Mouse (Mus musculus): ENCODE data around the gene Gm13090. TPM values are rescaled to one million over a fixed set of nuclear protein-coding genes. Genes with fewer than 3 reads are reported as not detected.

Gm13090 gene
- polyA plus RNA-seq, 1 experiment, result not detected

DNA sequence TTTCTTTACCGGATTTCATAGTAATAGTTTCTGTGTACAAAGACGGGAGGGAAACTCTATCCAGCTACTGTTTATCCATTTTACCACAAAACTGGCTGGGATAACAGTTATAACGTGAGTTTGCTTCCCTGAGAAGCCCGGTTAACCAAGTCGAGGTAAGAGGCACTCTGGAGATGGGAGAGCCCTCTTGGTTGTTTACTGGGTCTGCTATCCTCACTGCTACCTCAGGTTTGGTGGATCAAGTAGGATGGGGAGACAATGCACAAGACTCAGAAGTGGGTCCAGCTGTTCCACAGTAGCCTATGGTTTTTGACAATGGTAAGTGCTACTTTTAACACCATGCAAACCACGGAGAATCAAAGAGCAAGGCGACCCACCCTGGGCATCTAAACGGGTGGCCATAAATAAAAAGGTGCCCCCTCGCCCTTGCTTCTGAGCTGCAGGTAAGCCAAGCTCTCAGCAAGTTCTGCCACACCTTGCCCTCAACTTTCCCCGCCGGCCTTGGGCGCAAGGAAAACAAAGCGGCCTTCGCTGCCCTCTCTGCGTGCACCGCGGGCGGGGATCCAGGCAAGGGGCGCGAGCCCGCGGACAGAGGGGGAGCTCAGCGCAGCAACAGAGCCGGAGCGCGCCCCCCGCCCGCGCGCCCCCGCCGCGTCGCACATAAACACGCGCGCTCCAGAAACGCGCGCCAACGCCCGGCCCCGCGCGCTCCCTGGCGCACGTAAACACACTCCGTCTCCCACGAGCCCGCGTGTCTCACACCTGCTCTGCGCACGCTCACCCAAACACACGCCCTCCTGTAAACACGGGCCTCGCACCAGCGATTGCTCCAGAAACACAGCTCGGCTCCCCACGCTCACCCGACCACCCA, 18.0 kb downstream of the Gm13090 start:
- H3K4me1 ChIP-seq (ENCODE audit: control insufficient read depth, insufficient read depth, insufficient read length), result peaks cover 9% of the 10 kb centered on the region
- H3K27me3 ChIP-seq (ENCODE audit: control insufficient read depth, insufficient read depth, low read length), result peaks cover 17% of the 10 kb centered on the region
- no peaks in the 10 kb centered on the region for H3K36me3 ChIP-seq (ENCODE audit: control insufficient read depth, insufficient read depth, low read length)
- TF ChIP-seq CTCF (IDR thresholded peaks at IDR 0.05; ENCODE audit: extremely low read depth, insufficient read depth, insufficient read length, insufficient replicate concordance) (no peak), POLR2A (IDR thresholded peaks at IDR 0.05; ENCODE audit: low read depth, low read length) (no peak)
- no peak for DNase-seq (ENCODE audit: low read depth in 1 of 2, low spot score in 2 of 2)
- H3K27ac ChIP-seq (ENCODE audit: insufficient read depth, low read length), result no peak overlapping the region
- WGBS, result 9% methylated on average over 60 of the region's 60 CpGs
- H3K4me3 ChIP-seq (ENCODE audit: extremely low read depth, insufficient read depth, insufficient read length), result peak overlapping the region; percentile 48; the same call in 1 of the 2 replicates

- H3K4me3 ChIP-seq (ENCODE audit: extremely low read depth, insufficient read depth, insufficient read length), result peak overlapping the region; percentile 48
- 2% methylated on average over 97 of the region's 101 CpGs for WGBS
- peaks cover 9% of the 10 kb centered on the region for H3K4me1 ChIP-seq (ENCODE audit: control insufficient read depth, insufficient read depth, insufficient read length)
- DNase-seq (ENCODE audit: low read depth in 1 of 2, low spot score in 2 of 2), result peak; percentile 28 to 59
- H3K27me3 ChIP-seq (ENCODE audit: control insufficient read depth, insufficient read depth, low read length), result peaks cover 17% of the 10 kb centered on the region
- H3K27ac ChIP-seq (ENCODE audit: insufficient read depth, low read length), result no peak overlapping the region
- TF ChIP-seq POLR2A (IDR thresholded peaks at IDR 0.05; ENCODE audit: low read depth, low read length) (no peak), CTCF (IDR thresholded peaks at IDR 0.05; ENCODE audit: extremely low read depth, insufficient read depth, insufficient read length, insufficient replicate concordance) (no peak)
- H3K36me3 ChIP-seq (ENCODE audit: control insufficient read depth, insufficient read depth, low read length), result no peaks in the 10 kb centered on the region
These were observed 18.8 kb downstream of the Gm13090 start for GRCm38 (mm10) chr4:151108028-151108771.

- H3K27me3 ChIP-seq (ENCODE audit: control insufficient read depth, insufficient read depth, low read length), result peaks cover 17% of the 10 kb centered on the region
- WGBS, result 11% methylated on average over 19 of the region's 20 CpGs
These were observed 19.5 kb downstream of the Gm13090 start for GRCm38 (mm10) chr4:151108834-151109241.

GRCm38 (mm10) chr4:151111226-151111625, 21.9 kb downstream of the Gm13090 start:
- 57% methylated on average over 8 of the region's 8 CpGs for WGBS
- Histone ChIP-seq H3K4me1 (ENCODE audit: control insufficient read depth, insufficient read depth, insufficient read length) (peaks cover 9% of the 10 kb centered on the region), H3K27me3 (ENCODE audit: control insufficient read depth, insufficient read depth, low read length) (peaks cover 17% of the 10 kb centered on the region), H3K4me3 (ENCODE audit: extremely low read depth, insufficient read depth, insufficient read length) (no peak overlapping the region), H3K36me3 (ENCODE audit: control insufficient read depth, insufficient read depth, low read length) (no peaks in the 10 kb centered on the region), H3K27ac (ENCODE audit: insufficient read depth, low read length) (no peak overlapping the region)
- TF ChIP-seq CTCF (IDR thresholded peaks at IDR 0.05; ENCODE audit: extremely low read depth, insufficient read depth, insufficient read length, insufficient replicate concordance) (no peak), POLR2A (IDR thresholded peaks at IDR 0.05; ENCODE audit: low read depth, low read length) (no peak)
- DNase-seq (ENCODE audit: low read depth in 1 of 2, low spot score in 2 of 2), result no peak

More at GRCm38 (mm10) chr4:151108834-151109241, 19.5 kb downstream of the Gm13090 start:
- Histone ChIP-seq H3K36me3 (ENCODE audit: control insufficient read depth, insufficient read depth, low read length) (no peaks in the 10 kb centered on the region), H3K27ac (ENCODE audit: insufficient read depth, low read length) (no peak overlapping the region), H3K4me3 (ENCODE audit: extremely low read depth, insufficient read depth, insufficient read length) (peak overlapping the region; percentile 48; the same call in 1 of the 2 replicates), H3K4me1 (ENCODE audit: control insufficient read depth, insufficient read depth, insufficient read length) (peaks cover 9% of the 10 kb centered on the region)
- no peak for DNase-seq (ENCODE audit: low read depth in 1 of 2, low spot score in 2 of 2)
- TF ChIP-seq POLR2A (IDR thresholded peaks at IDR 0.05; ENCODE audit: low read depth, low read length), result no peak
- TF ChIP-seq CTCF (IDR thresholded peaks at IDR 0.05; ENCODE audit: extremely low read depth, insufficient read depth, insufficient read length, insufficient replicate concordance), result no peak

DNA sequence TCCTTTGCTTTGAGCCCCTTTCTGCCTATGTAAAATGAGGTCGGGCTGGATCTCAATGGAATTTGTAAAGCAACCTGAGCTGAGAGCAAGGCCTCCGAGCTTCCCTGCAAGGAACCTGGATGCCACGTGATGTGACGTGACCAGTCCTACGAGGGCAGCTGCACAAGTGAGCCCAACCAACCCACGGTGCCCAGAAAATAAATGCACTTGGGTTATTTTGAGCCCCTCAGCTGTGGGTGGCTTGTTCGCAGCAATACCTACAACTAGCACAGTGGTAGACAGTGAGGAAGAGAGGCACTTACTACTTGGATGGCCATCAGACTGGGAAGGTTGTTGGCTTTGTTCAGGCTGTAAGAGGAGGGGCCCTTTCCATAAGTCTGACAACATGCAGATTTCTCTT, 25.2 kb downstream of the Gm13090 start:
- Histone ChIP-seq H3K4me3 (ENCODE audit: extremely low read depth, insufficient read depth, insufficient read length) (no peak overlapping the region), H3K4me1 (ENCODE audit: control insufficient read depth, insufficient read depth, insufficient read length) (no peaks in the 10 kb centered on the region), H3K36me3 (ENCODE audit: control insufficient read depth, insufficient read depth, low read length) (no peaks in the 10 kb centered on the region), H3K27ac (ENCODE audit: insufficient read depth, low read length) (no peak overlapping the region), H3K27me3 (ENCODE audit: control insufficient read depth, insufficient read depth, low read length) (no peaks in the 10 kb centered on the region)
- TF ChIP-seq POLR2A (IDR thresholded peaks at IDR 0.05; ENCODE audit: low read depth, low read length) (no peak), CTCF (IDR thresholded peaks at IDR 0.05; ENCODE audit: extremely low read depth, insufficient read depth, insufficient read length, insufficient replicate concordance) (no peak)
- 85% methylated on average over 7 of the region's 7 CpGs for WGBS
- DNase-seq (ENCODE audit: low read depth in 1 of 2, low spot score in 2 of 2), result no peak

DNA sequence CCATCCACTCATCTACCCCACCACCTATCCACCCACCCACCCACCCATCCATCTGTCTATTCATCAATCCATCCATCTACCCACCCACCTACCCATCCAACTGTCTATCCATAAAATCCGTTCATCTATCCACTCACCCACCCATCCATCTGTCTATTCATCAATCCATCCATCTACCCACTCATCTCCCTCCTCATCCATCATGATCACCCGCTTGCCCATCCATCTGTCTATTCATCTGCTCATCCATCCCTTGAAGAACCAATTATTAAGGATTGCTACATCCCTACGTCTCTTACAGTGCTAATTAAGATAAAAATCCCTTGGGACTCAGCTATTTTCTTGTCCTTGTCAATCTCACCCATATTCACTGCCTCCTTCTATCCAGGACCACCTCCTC, 29.5 kb downstream of the Gm13090 start:
- WGBS, result 78% methylated on average over 3 of the region's 3 CpGs
- Histone ChIP-seq H3K27ac (ENCODE audit: insufficient read depth, low read length) (no peak overlapping the region), H3K36me3 (ENCODE audit: control insufficient read depth, insufficient read depth, low read length) (no peaks in the 10 kb centered on the region), H3K27me3 (ENCODE audit: control insufficient read depth, insufficient read depth, low read length) (no peaks in the 10 kb centered on the region), H3K4me3 (ENCODE audit: extremely low read depth, insufficient read depth, insufficient read length) (no peak overlapping the region), H3K4me1 (ENCODE audit: control insufficient read depth, insufficient read depth, insufficient read length) (no peaks in the 10 kb centered on the region)
- no peak for DNase-seq (ENCODE audit: low read depth in 1 of 2, low spot score in 2 of 2)
- no peak for TF ChIP-seq POLR2A (IDR thresholded peaks at IDR 0.05; ENCODE audit: low read depth, low read length)
- no peak for TF ChIP-seq CTCF (IDR thresholded peaks at IDR 0.05; ENCODE audit: extremely low read depth, insufficient read depth, insufficient read length, insufficient replicate concordance)
